Mouse (Mus musculus) heart, adult 2 months (tissue): ENCODE data around the gene Msantd1. TPM values are rescaled to one million over a fixed set of nuclear protein-coding genes. Genes with fewer than 3 reads are reported as not detected.

ENCODE experiments used
- DNase-seq, 2 experiments: peaks; one replicate each; pipeline ENCODE4 v3.0.0; 2021
- H3K27ac ChIP-seq: fragments of 200-600 bp; 2 replicates; pipeline ENCODE4 v1.8.1; 2022
- H3K27me3 ChIP-seq: fragments of 200-500 bp; 2 replicates; pipeline ENCODE4 v1.6.1; 2012; ENCODE audit warnings: mild to moderate bottlenecking, low read length, inconsistent platforms, mixed read lengths; ENCODE audit not compliant: control insufficient read depth, insufficient read depth
- H3K36me3 ChIP-seq: fragments of 200-500 bp; 2 replicates; pipeline ENCODE4 v1.6.1; 2012; ENCODE audit warnings: low read length, inconsistent platforms; ENCODE audit not compliant: control insufficient read depth, insufficient read depth
- H3K4me1 ChIP-seq: fragments of 200-500 bp; 2 replicates; pipeline ENCODE4 v1.6.1; 2011; ENCODE audit warnings: low read length; ENCODE audit not compliant: control insufficient read depth, insufficient read depth
- H3K4me3 ChIP-seq: fragments of 200-600 bp; 2 replicates; pipeline ENCODE4 v1.8.1; 2022
- H3K79me2 ChIP-seq: fragments of 200-500 bp; replicated peaks from 2 replicates; pipeline ENCODE4 v1.6.1; 2012; ENCODE audit warnings: mild to moderate bottlenecking, inconsistent platforms, low read length, moderate library complexity, mixed read lengths; ENCODE audit not compliant: control insufficient read depth, insufficient read depth
- H3K9ac ChIP-seq: fragments of 200-500 bp; 2 replicates; pipeline ENCODE4 v1.6.1; 2012; ENCODE audit warnings: low read depth, mild to moderate bottlenecking, control low read depth, inconsistent platforms, low read length, mixed read lengths
- CTCF ChIP-seq: fragments of 200-600 bp; IDR thresholded peaks from 2 replicates; pipeline ENCODE4 v1.8.1; 2022; ENCODE audit warnings: antibody characterized with exemption, mild to moderate bottlenecking, moderate library complexity
- EP300 ChIP-seq: fragments of 200-500 bp; IDR thresholded peaks from 2 replicates; pipeline ENCODE4 v1.6.1; 2011; ENCODE audit warnings: low read depth, low read length, control low read depth; ENCODE audit not compliant: insufficient read depth
- POLR2A ChIP-seq: fragments of 200-500 bp; IDR thresholded peaks from 2 replicates; pipeline ENCODE4 v1.6.1; 2011; ENCODE audit warnings: mild to moderate bottlenecking, low read depth, low read length, control low read depth; ENCODE audit not compliant: insufficient read depth
- WGBS: fragments of 180-500 bp; shearing (Covaris S2); methylation state at CpG from one replicate; pipeline ENCODE4 v1.1.7; 2018; 5-methylcytosine and 5-hydroxymethylcytosine counted together
- intact Hi-C: fragments of 180-260 bp; cut with DNase I; formaldehyde crosslinking; loops from one replicate; pipeline ENCODE4 v1.15.1; 2025
- polyA plus RNA-seq: library from polyadenylated mRNA; depleted of rRNA; stranded (reverse); fragments of >200 nt; gene quantifications from 2 replicates; pipeline ENCODE4 v1.2.3, GENCODE M21; 2012
- total RNA-seq, 2 experiments: library from RNA; stranded (reverse); gene quantifications; 2 replicates each; pipeline ENCODE4 v1.2.3; 2021

Msantd1 gene
- total and polyA plus RNA-seq, 3 experiments, result 0.66 to 0.96 TPM; not detected in 1

GRCm38 (mm10) chr5:34918785-34919184 is 11.0 kb downstream of the Msantd1 start:
- Histone ChIP-seq H3K4me1 (peaks cover 2% of the 10 kb centered on the region; the same call in 1 of the 2 replicates), H3K27me3 (no peaks in the 10 kb centered on the region), H3K4me3 (no peak overlapping the region), H3K9ac (no peak overlapping the region), H3K36me3 (no peaks in the 10 kb centered on the region), H3K27ac (no peak overlapping the region), H3K79me2 (no peaks in the 10 kb centered on the region)
- no peak for TF ChIP-seq POLR2A
- no peak for TF ChIP-seq CTCF
- TF ChIP-seq EP300, result no peak
- WGBS, result 88% methylated on average over 3 of the region's 3 CpGs
- DNase-seq, result no peak
- intact Hi-C loops, result no loop called here

GRCm38 (mm10) chr5:34922531-34922930 is 14.7 kb downstream of the Msantd1 start:
- no peak overlapping the region for H3K4me3 ChIP-seq
- WGBS, result 77% methylated on average over 6 of the region's 6 CpGs
- H3K4me1 ChIP-seq, result no peaks in the 10 kb centered on the region
- H3K9ac ChIP-seq, result no peak overlapping the region
- H3K36me3 ChIP-seq, result no peaks in the 10 kb centered on the region
- H3K27me3 ChIP-seq, result no peaks in the 10 kb centered on the region
- H3K79me2 ChIP-seq, result no peaks in the 10 kb centered on the region
- DNase-seq, result no peak
- H3K27ac ChIP-seq, result no peak overlapping the region
- TF ChIP-seq EP300, result no peak
- no peak for TF ChIP-seq POLR2A
- no peak for TF ChIP-seq CTCF
- intact Hi-C loops, result no loop called here

GRCm38 (mm10) chr5:34923920-34924319 is 16.1 kb downstream of the Msantd1 start:
- no peak overlapping the region for H3K9ac ChIP-seq
- intact Hi-C loops, result no loop called here
- no peak overlapping the region for H3K4me3 ChIP-seq
- no peak for TF ChIP-seq CTCF
- TF ChIP-seq EP300, result no peak
- TF ChIP-seq POLR2A, result no peak
- H3K27ac ChIP-seq, result no peak overlapping the region
- H3K79me2 ChIP-seq, result no peaks in the 10 kb centered on the region
- DNase-seq, result no peak
- 74% methylated on average over 4 of the region's 4 CpGs for WGBS
- no peaks in the 10 kb centered on the region for H3K27me3 ChIP-seq
- H3K4me1 ChIP-seq, result no peaks in the 10 kb centered on the region
- no peaks in the 10 kb centered on the region for H3K36me3 ChIP-seq

GRCm38 (mm10) chr5:34924519-34924918 is 16.7 kb downstream of the Msantd1 start:
- DNase-seq, result no peak
- Histone ChIP-seq H3K4me1 (no peaks in the 10 kb centered on the region), H3K27ac (no peak overlapping the region), H3K79me2 (no peaks in the 10 kb centered on the region), H3K27me3 (no peaks in the 10 kb centered on the region), H3K4me3 (no peak overlapping the region), H3K9ac (no peak overlapping the region), H3K36me3 (no peaks in the 10 kb centered on the region)
- intact Hi-C loops, result no loop called here
- 65% methylated on average over 7 of the region's 7 CpGs for WGBS
- TF ChIP-seq CTCF, result no peak
- TF ChIP-seq EP300, result no peak
- no peak for TF ChIP-seq POLR2A

GRCm38 (mm10) chr5:34927648-34928047 is 19.8 kb downstream of the Msantd1 start:
- DNase-seq, result no peak
- Histone ChIP-seq H3K79me2 (no peaks in the 10 kb centered on the region), H3K27ac (no peak overlapping the region), H3K4me1 (peaks cover 13% of the 10 kb centered on the region), H3K27me3 (no peaks in the 10 kb centered on the region), H3K9ac (no peak overlapping the region), H3K4me3 (no peak overlapping the region), H3K36me3 (peaks cover 3% of the 10 kb centered on the region; the same call in 1 of the 2 replicates)
- TF ChIP-seq CTCF (no peak), EP300 (no peak), POLR2A (no peak)
- 86% methylated on average over 4 of the region's 4 CpGs for WGBS
- intact Hi-C loops, result no loop called here

- H3K79me2 ChIP-seq, result no peaks in the 10 kb centered on the region
- peaks cover 15% of the 10 kb centered on the region for H3K4me1 ChIP-seq
- H3K9ac ChIP-seq, result no peak overlapping the region
- peaks cover 3% of the 10 kb centered on the region; the same call in 1 of the 2 replicates for H3K36me3 ChIP-seq
- DNase-seq, result no peak
- intact Hi-C loops, result no loop called here
- no peak overlapping the region for H3K4me3 ChIP-seq
- WGBS, result 83% methylated on average over 9 of the region's 9 CpGs
- no peaks in the 10 kb centered on the region for H3K27me3 ChIP-seq
- H3K27ac ChIP-seq, result peak overlapping the region; percentile 75
- TF ChIP-seq EP300, result no peak
- no peak for TF ChIP-seq POLR2A
- TF ChIP-seq CTCF, result no peak
Measured at GRCm38 (mm10) chr5:34930151-34930975, 22.6 kb downstream of the Msantd1 start.
